Mouse (Mus musculus) embryonic fibroblast, embryonic 13.5 days (primary cell): Measurements from ENCODE around the gene Syngr4.

Experiments used
- CTCF ChIP-seq: IDR thresholded peaks from 2 replicates; pipeline ENCODE4 v1.5.1; 2011; ENCODE audit warnings: mild to moderate bottlenecking, control low read depth, low read length, moderate library complexity, borderline replicate concordance; ENCODE audit not compliant: insufficient read depth
- POLR2A ChIP-seq: IDR thresholded peaks from 2 replicates; pipeline ENCODE4 v1.6.1; 2011; ENCODE audit warnings: low read depth, mild to moderate bottlenecking, control low read depth, low read length, moderate library complexity

- TF ChIP-seq CTCF (no peak), POLR2A (no peak)
These were observed 33.2 kb upstream of the Syngr4 start for GRCm38 (mm10) chr7:45929688-45930087.
